Mouse (Mus musculus) midbrain, embryonic 14.5 days (tissue): ENCODE measurements around the gene Bmx. TPM values are rescaled to one million over a fixed set of nuclear protein-coding genes. Genes with fewer than 3 reads are reported as not detected.

Experiments
- ATAC-seq: fragments of 200-750 bp; cut with Nextera tagmentation; 2 replicates; pipeline ENCODE4 v1.8.0; 2017; ENCODE audit warnings: moderate number of reproducible peaks, moderate library complexity; ENCODE audit not compliant: low FRiP score, low TSS enrichment
- DNase-seq: peaks from one replicate; pipeline ENCODE4 v3.0.0-alpha.2; 2015
- H3K27ac ChIP-seq: fragments of 300-500 bp; sonication (generic); replicated peaks from 2 replicates; pipeline ENCODE4 v1.5.1; 2014; ENCODE audit warnings: mild to moderate bottlenecking, low read depth, low read length, moderate library complexity
- H3K27me3 ChIP-seq: fragments of 300-500 bp; sonication (generic); 2 replicates; pipeline ENCODE4 v1.6.1; 2014; ENCODE audit warnings: low read length, control low read depth, mixed read lengths; ENCODE audit not compliant: control insufficient read depth, insufficient read depth
- H3K36me3 ChIP-seq: fragments of 300-500 bp; sonication (generic); 2 replicates; pipeline ENCODE4 v1.6.1; 2014; ENCODE audit warnings: low read length, control low read depth; ENCODE audit not compliant: control insufficient read depth, insufficient read depth
- H3K4me1 ChIP-seq: fragments of 300-500 bp; sonication (generic); 2 replicates; pipeline ENCODE4 v1.6.1; 2014; ENCODE audit warnings: mild to moderate bottlenecking, antibody characterized with exemption, low read length, control low read depth; ENCODE audit not compliant: control insufficient read depth, insufficient read depth
- H3K4me2 ChIP-seq: fragments of 300-500 bp; sonication (generic); 2 replicates; pipeline ENCODE4 v1.6.1; 2014; ENCODE audit warnings: mild to moderate bottlenecking, low read length, moderate library complexity
- H3K4me3 ChIP-seq: fragments of 300-500 bp; sonication (generic); replicated peaks from 2 replicates; pipeline ENCODE4 v1.5.1; 2014; ENCODE audit warnings: low read depth, low read length
- H3K9ac ChIP-seq: fragments of 300-500 bp; sonication (generic); replicated peaks from 2 replicates; pipeline ENCODE4 v1.6.1; 2014; ENCODE audit warnings: mild to moderate bottlenecking, low read length, moderate library complexity
- H3K9me3 ChIP-seq: fragments of 300-500 bp; sonication (generic); 2 replicates; pipeline ENCODE4 v1.6.1; 2016; ENCODE audit warnings: low read length, control low read depth, mixed read lengths; ENCODE audit not compliant: control insufficient read depth
- WGBS: fragments of 180-500 bp; shearing (Covaris S2); extraction: QIAGEN DNeasy Blood & Tissue Kit; methylation state at CpG from one replicate; pipeline ENCODE4 v1.1.7; 2014; 5-methylcytosine and 5-hydroxymethylcytosine counted together
- polyA plus RNA-seq: library from polyadenylated mRNA; unstranded; fragments of >200 nt; fragmentation: Nextera tagmentation; extraction: Ambion mirVana; gene quantifications from 2 replicates; pipeline ENCODE4 v1.2.1, GENCODE M21; 2014

Gene Bmx
- polyA plus RNA-seq, 1 experiment from 2014 or later, result 0.51 TPM

GRCm38 (mm10) chrX:164197679-164198078 lies 60.3 kb downstream of the Bmx start:
- no peak for DNase-seq
- H3K36me3 ChIP-seq, result no peaks in the 10 kb centered on the region
- no peak overlapping the region for H3K4me3 ChIP-seq
- ATAC-seq, result no peak
- no peaks in the 10 kb centered on the region for H3K27me3 ChIP-seq
- H3K9me3 ChIP-seq, result no peaks in the 10 kb centered on the region
- H3K9ac ChIP-seq, result no peak overlapping the region
- 92% methylated on average over 2 of the region's 2 CpGs for WGBS
- H3K4me2 ChIP-seq, result no peak overlapping the region
- H3K4me1 ChIP-seq, result no peaks in the 10 kb centered on the region
- no peak overlapping the region for H3K27ac ChIP-seq

DNA sequence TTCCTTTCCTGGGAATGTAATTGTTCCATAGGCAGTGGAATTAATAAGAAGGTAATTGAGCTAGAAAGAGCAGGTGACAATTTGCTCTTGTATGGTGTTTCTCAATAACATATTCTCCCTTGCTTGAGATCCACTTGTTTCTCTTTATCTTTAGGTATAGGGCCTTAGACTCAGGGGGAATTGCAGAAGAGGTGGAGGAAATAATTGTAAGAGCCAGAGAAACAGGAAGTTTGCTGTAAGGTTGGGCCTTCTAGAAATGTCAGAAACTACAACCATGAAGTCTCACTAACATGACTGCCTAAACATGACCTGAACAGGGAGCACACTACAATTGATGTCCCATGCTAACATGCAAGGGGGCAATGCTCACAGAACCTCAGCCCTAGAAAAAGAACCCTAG lies 68.1 kb downstream of the Bmx start:
- no peak overlapping the region for H3K9ac ChIP-seq
- no peaks in the 10 kb centered on the region for H3K4me1 ChIP-seq
- no peak overlapping the region for H3K4me2 ChIP-seq
- H3K27me3 ChIP-seq, result no peaks in the 10 kb centered on the region
- ATAC-seq (no peak), DNase-seq (no peak)
- H3K9me3 ChIP-seq, result no peaks in the 10 kb centered on the region
- H3K4me3 ChIP-seq, result no peak overlapping the region
- no peak overlapping the region for H3K27ac ChIP-seq
- H3K36me3 ChIP-seq, result no peaks in the 10 kb centered on the region

DNA sequence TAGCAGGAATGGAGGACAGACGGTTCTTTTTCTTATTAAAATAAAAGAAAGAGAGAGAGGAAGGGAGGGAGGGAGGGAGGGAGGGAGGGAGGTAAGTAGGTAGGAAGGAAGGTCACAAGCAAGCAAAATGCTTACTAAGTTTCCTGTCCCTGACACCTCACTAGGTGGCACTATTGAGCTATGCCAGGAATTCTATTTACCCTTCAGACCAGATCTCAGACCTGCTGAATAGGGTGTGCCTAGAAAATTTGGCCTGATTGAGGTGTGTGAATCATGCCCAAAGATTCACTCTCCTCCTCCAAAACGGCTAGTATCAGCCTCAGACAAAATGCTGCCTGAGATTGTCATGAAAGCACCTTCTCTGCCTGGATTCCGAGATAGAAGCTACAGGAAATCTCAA lies 74.1 kb downstream of the Bmx start:
- H3K36me3 ChIP-seq, result no peaks in the 10 kb centered on the region
- no peaks in the 10 kb centered on the region for H3K9me3 ChIP-seq
- H3K27me3 ChIP-seq, result no peaks in the 10 kb centered on the region
- H3K4me3 ChIP-seq, result no peak overlapping the region
- no peak overlapping the region for H3K4me2 ChIP-seq
- no peaks in the 10 kb centered on the region for H3K4me1 ChIP-seq
- 44% methylated on average over 3 of the region's 3 CpGs for WGBS
- no peak overlapping the region for H3K27ac ChIP-seq
- H3K9ac ChIP-seq, result no peak overlapping the region
- DNase-seq (peak; percentile 80), ATAC-seq (no peak)

DNA sequence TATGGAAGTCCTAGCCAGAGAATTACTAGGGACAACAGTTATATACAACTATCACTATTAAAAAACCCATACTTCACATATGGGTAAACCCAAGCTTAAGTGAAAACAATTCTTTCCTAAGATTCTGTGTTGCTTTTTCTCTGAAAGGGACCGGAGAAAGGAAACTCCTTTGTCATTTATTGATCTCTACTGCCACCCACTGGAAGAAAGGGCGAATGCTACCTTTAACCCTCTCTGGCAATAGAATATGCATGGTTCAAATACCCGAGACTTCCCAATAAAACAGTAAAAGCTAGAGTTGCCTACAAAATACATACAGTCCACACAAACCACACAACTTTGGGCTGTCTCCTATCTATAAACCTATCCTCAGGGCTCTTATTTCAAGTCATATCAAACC lies 78.2 kb downstream of the Bmx start:
- Histone ChIP-seq H3K4me1 (no peaks in the 10 kb centered on the region), H3K9me3 (no peaks in the 10 kb centered on the region), H3K27ac (no peak overlapping the region), H3K4me2 (no peak overlapping the region), H3K27me3 (no peaks in the 10 kb centered on the region), H3K36me3 (no peaks in the 10 kb centered on the region), H3K9ac (no peak overlapping the region), H3K4me3 (no peak overlapping the region)
- DNase-seq (peak; percentile 84), ATAC-seq (no peak)
- 25% methylated on average over 3 of the region's 3 CpGs for WGBS

GRCm38 (mm10) chrX:164178856-164179255 lies 79.1 kb downstream of the Bmx start:
- H3K4me3 ChIP-seq, result no peak overlapping the region
- H3K4me1 ChIP-seq, result no peaks in the 10 kb centered on the region
- H3K4me2 ChIP-seq, result no peak overlapping the region
- DNase-seq (no peak), ATAC-seq (no peak)
- no peaks in the 10 kb centered on the region for H3K36me3 ChIP-seq
- 87% methylated on average over 2 of the region's 2 CpGs for WGBS
- no peak overlapping the region for H3K9ac ChIP-seq
- no peak overlapping the region for H3K27ac ChIP-seq
- no peaks in the 10 kb centered on the region for H3K27me3 ChIP-seq
- H3K9me3 ChIP-seq, result no peaks in the 10 kb centered on the region

- H3K27ac ChIP-seq, result no peak overlapping the region
- no peaks in the 10 kb centered on the region for H3K36me3 ChIP-seq
- DNase-seq, result no peak
- no peaks in the 10 kb centered on the region for H3K9me3 ChIP-seq
- no peak overlapping the region for H3K4me2 ChIP-seq
- H3K9ac ChIP-seq, result no peak overlapping the region
- H3K4me1 ChIP-seq, result no peaks in the 10 kb centered on the region
- no peak overlapping the region for H3K4me3 ChIP-seq
- no peaks in the 10 kb centered on the region for H3K27me3 ChIP-seq
- WGBS, result 74% methylated on average over 2 of the region's 2 CpGs
- ATAC-seq, result no peak
These were observed 82.2 kb downstream of the Bmx start for GRCm38 (mm10) chrX:164175780-164176179.

DNA sequence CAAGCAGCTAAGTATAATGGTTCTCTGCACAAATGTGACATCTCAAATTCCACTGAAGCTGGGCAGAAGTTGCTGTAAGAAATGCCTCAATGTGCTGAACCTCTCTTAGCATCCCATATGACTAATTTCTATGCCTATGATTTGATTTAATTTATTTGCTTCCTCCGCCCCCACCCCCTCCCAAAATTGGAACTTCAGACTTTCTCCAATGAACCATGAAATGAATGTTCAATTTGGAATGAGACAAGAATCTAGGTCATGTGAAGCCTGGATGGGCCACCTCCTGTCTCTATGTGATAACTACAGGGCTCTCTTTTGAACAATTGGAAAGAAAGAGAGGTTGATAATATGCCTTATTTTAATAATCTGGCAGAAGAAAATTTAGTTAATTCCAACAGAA lies 82.7 kb downstream of the Bmx start:
- no peaks in the 10 kb centered on the region for H3K27me3 ChIP-seq
- no peaks in the 10 kb centered on the region for H3K4me1 ChIP-seq
- H3K36me3 ChIP-seq, result no peaks in the 10 kb centered on the region
- 90% methylated on average over 1 of the region's 1 CpGs for WGBS
- no peak overlapping the region for H3K27ac ChIP-seq
- no peaks in the 10 kb centered on the region for H3K9me3 ChIP-seq
- no peak overlapping the region for H3K4me3 ChIP-seq
- no peak overlapping the region for H3K9ac ChIP-seq
- no peak overlapping the region for H3K4me2 ChIP-seq
- ATAC-seq (no peak), DNase-seq (no peak)

GRCm38 (mm10) chrX:164173880-164174279 lies 84.1 kb downstream of the Bmx start:
- no peak overlapping the region for H3K4me3 ChIP-seq

DNA sequence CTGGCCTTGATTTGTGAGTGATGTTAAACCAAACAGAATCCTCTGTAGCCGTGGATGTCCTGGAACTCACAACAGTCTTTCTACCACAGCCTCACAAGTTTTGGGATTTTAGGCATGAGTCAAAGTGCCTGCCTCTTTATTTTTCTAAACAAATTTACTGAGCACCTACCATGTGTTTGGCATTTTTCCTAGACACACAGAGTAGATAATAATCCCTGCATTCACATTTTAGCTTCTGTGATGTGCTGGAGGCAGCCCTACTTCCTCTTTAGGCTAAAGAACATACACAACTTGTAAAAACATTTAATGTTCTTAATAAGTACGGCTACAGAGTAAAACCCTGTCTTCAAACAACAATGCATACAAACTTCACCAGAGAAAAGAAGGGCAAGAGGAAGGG lies 87.0 kb downstream of the Bmx start:
- DNase-seq (no peak), ATAC-seq (no peak)
- no peak overlapping the region for H3K27ac ChIP-seq
- no peaks in the 10 kb centered on the region for H3K27me3 ChIP-seq
- no peak overlapping the region for H3K4me2 ChIP-seq
- no peak overlapping the region for H3K4me3 ChIP-seq
- H3K36me3 ChIP-seq, result no peaks in the 10 kb centered on the region
- H3K4me1 ChIP-seq, result no peaks in the 10 kb centered on the region
- WGBS, result 79% methylated on average over 2 of the region's 2 CpGs
- H3K9ac ChIP-seq, result no peak overlapping the region
- no peaks in the 10 kb centered on the region for H3K9me3 ChIP-seq

More at GRCm38 (mm10) chrX:164173880-164174279, 84.1 kb downstream of the Bmx start:
- Histone ChIP-seq H3K36me3 (no peaks in the 10 kb centered on the region), H3K27ac (no peak overlapping the region), H3K9me3 (no peaks in the 10 kb centered on the region), H3K9ac (no peak overlapping the region), H3K4me1 (no peaks in the 10 kb centered on the region), H3K27me3 (no peaks in the 10 kb centered on the region), H3K4me2 (no peak overlapping the region)
- WGBS, result 90% methylated on average over 4 of the region's 4 CpGs
- ATAC-seq (no peak), DNase-seq (no peak)
